Comparison of ENCODE assay signal across 20 mouse cellular contexts in the genomic region with DNA sequence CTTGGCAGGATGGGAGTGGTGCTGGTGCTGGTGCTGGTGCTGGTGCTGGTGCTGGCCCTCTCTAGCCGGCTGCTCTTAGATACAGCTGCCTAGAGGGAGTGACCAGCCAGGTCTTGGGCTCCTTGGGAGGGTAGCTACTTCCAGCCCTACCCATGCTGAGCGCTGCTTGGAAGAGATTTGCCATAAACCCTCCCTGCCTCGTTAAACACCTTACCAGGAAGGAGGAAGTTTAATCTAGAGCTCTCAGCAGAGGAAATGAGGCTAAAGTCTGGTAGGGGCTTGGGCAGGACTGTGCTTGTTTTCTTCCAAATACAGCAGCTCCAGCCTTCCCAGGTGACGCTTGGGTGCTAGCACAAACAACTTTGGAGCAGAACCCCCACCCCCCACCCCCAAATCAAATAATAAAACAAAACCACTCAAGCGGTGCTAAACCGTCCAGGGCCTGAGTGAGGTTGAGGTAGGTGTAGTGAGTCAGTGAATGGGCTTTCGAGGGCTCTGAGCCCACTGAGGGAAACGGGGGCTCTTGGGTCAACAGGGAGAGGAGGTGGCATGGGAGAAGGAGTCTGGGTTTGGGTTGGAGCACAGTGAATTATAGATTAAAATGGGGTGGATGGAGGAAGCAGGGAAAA. TPM values are rescaled to one million over a fixed set of nuclear protein-coding genes. Genes with fewer than 3 reads are reported as not detected.
DNase-seq lines count a peak whose midpoint lies in the region; ATAC-seq and TF ChIP-seq lines count a peak whose summit lies in the region.
"Had no signal": no experiment of that assay in that cellular context is flagged by ENCODE, and none has a peak within 500 bp of the region (broad histone marks: within the 10 kb centered on the region; RNA-seq: fewer than 3 reads in every experiment).

Oit1 (minus strand) TSS at position 70 of the 629 bp plus-strand sequence.

- 35% methylated on average over 8 of the region's 8 CpGs for WGBS in kidney, embryonic 16.5 days
- WGBS in limb, embryonic 10.5 days, result 65% methylated on average over 8 of the region's 8 CpGs
- WGBS in cerebellum, adult 2 months, result 72% methylated on average over 8 of the region's 8 CpGs

- H3K36me3 ChIP-seq in kidney, embryonic 16.5 days (ENCODE audit: insufficient read depth, low read length), result no peaks in the 10 kb centered on the region
- H3K36me3 ChIP-seq in limb, embryonic 10.5 days, result no peaks in the 10 kb centered on the region
- H3K36me3 ChIP-seq: embryonic facial prominence, embryonic 12.5 days; heart, embryonic 13.5 days; liver, embryonic 12.5 days; midbrain, embryonic 15.5 days had no signal

- peak; percentile 83 for ATAC-seq in kidney, embryonic 16.5 days (ENCODE audit: low FRiP score, low TSS enrichment)
- ATAC-seq: liver, embryonic 12.5 days; midbrain, embryonic 15.5 days had no signal

- no peaks in the 10 kb centered on the region for H3K27me3 ChIP-seq in kidney, embryonic 16.5 days (ENCODE audit: insufficient read depth, low read length)
- H3K27me3 ChIP-seq in limb, embryonic 10.5 days (ENCODE audit: low read depth, poor library complexity, severe bottlenecking), result no peaks in the 10 kb centered on the region
- H3K27me3 ChIP-seq in cerebellum, adult 2 months (ENCODE audit: control insufficient read depth, insufficient read depth, low read length), result no peaks in the 10 kb centered on the region
- H3K27me3 ChIP-seq: embryonic facial prominence, embryonic 12.5 days; heart, embryonic 13.5 days; liver, embryonic 12.5 days; midbrain, embryonic 15.5 days had no signal

- H3K9ac ChIP-seq in kidney, embryonic 16.5 days (replicated peaks; ENCODE audit: low read length), result no peak within 1 kb of the TSS
- H3K9ac ChIP-seq: embryonic facial prominence, embryonic 12.5 days; heart, embryonic 13.5 days; liver, embryonic 12.5 days; midbrain, embryonic 15.5 days had no signal

- DNase-seq in kidney, adult 8-10 months, result no peak
- DNase-seq in urinary bladder, postnatal 14 days (ENCODE audit: low spot score), result peak; percentile 40
- no peak for DNase-seq in urinary bladder, postnatal 25 days (ENCODE audit: low spot score)
- DNase-seq in limb, embryonic 10.5 days (ENCODE audit: low spot score), result no peak
- DNase-seq in gastrocnemius, postnatal 4 days (ENCODE audit: low spot score in 2 of 2), result no peak
- no peak for DNase-seq in cerebellum, adult 2 months
- DNase-seq: B cell, adult 2 months; cerebellum, postnatal 36 days; gastrocnemius, postnatal 25 days; heart, postnatal 4 days; right cerebral cortex, adult 18-20 months; spleen, adult 18-20 months had no signal

- H3K9me3 ChIP-seq in kidney, embryonic 16.5 days (ENCODE audit: low read length), result no peaks in the 10 kb centered on the region
- no peaks in the 10 kb centered on the region for H3K9me3 ChIP-seq in limb, embryonic 10.5 days (replicated peaks)
- H3K9me3 ChIP-seq: embryonic facial prominence, embryonic 12.5 days; liver, embryonic 12.5 days; midbrain, embryonic 15.5 days had no signal

- H3K4me3 ChIP-seq in kidney, embryonic 16.5 days (ENCODE audit: low read length), result no peak within 1 kb of the TSS
- H3K4me3 ChIP-seq in limb, embryonic 10.5 days, result no peak within 1 kb of the TSS
- no peak within 1 kb of the TSS for H3K4me3 ChIP-seq in cerebellum, adult 2 months (replicated peaks; ENCODE audit: insufficient read depth, low read depth, low read length)
- H3K4me3 ChIP-seq: embryonic facial prominence, embryonic 12.5 days; heart, embryonic 13.5 days; liver, embryonic 12.5 days; midbrain, embryonic 15.5 days had no signal

- H3K4me1 ChIP-seq in kidney, embryonic 16.5 days (ENCODE audit: insufficient read depth, low read length), result peaks cover 10% of the 10 kb centered on the region; the same call in 1 of the 2 replicates
- H3K4me1 ChIP-seq in limb, embryonic 10.5 days, result peaks cover 9% of the 10 kb centered on the region
- no peaks in the 10 kb centered on the region; the same call in 1 of the 2 replicates for H3K4me1 ChIP-seq in cerebellum, adult 2 months (ENCODE audit: control insufficient read depth, insufficient read depth, low read length)
- H3K4me1 ChIP-seq: embryonic facial prominence, embryonic 12.5 days; heart, embryonic 13.5 days; liver, embryonic 12.5 days; midbrain, embryonic 15.5 days had no signal

- no peak within 1 kb of the TSS for H3K4me2 ChIP-seq in kidney, embryonic 16.5 days (replicated peaks; ENCODE audit: low read depth, low read length)
- H3K4me2 ChIP-seq: embryonic facial prominence, embryonic 12.5 days; heart, embryonic 13.5 days; liver, embryonic 12.5 days; midbrain, embryonic 15.5 days had no signal

- no peak for TF ChIP-seq CTCF in cerebellum, adult 2 months (IDR thresholded peaks at IDR 0.05; ENCODE audit: borderline replicate concordance, insufficient read depth, low read depth, low read length)

- TF ChIP-seq POLR2A in cerebellum, adult 2 months (IDR thresholded peaks at IDR 0.05; ENCODE audit: borderline replicate concordance, insufficient read depth, low read length), result no peak

- peak within 1 kb of the TSS; percentile 52; the same call in 1 of the 2 replicates for H3K27ac ChIP-seq in kidney, embryonic 16.5 days (ENCODE audit: low read length)
- 0 out of 2 replicates have a peak within 1 kb of the TSS, but pooled peaks have one; percentile 30 for H3K27ac ChIP-seq in limb, embryonic 10.5 days
- H3K27ac ChIP-seq in cerebellum, adult 2 months (ENCODE audit: insufficient read depth, low read length), result no peak within 1 kb of the TSS
- H3K27ac ChIP-seq: embryonic facial prominence, embryonic 12.5 days; heart, embryonic 13.5 days; liver, embryonic 12.5 days; midbrain, embryonic 15.5 days had no signal

RNA-seq across cellular contexts. Expression of gene Oit1, which starts in this region (rescaled TPM):
- polyA plus RNA-seq in kidney, embryonic 16.5 days (2015; fragmentation: Nextera tagmentation; extraction: Ambion mirVana), result 1.8 and 2.0 TPM in 2 replicates
- not detected in 2 replicates for polyA plus RNA-seq in limb, embryonic 10.5 days (2016; fragmentation: Nextera tagmentation; extraction: Ambion mirVana)
- not detected for total RNA-seq in gastrocnemius, postnatal 4 days (2021)
- polyA plus RNA-seq in cerebellum, adult 2 months (2012; rRNA removed), result not detected in 2 replicates
- total RNA-seq: gastrocnemius, postnatal 25 days; heart, postnatal 4 days; layer of hippocampus, postnatal 10 days; left cerebral cortex, postnatal 14 days; megakaryocyte progenitor cell, adult 5-6 weeks had no signal
- polyA plus RNA-seq: heart, embryonic 13.5 days; liver, embryonic 12.5 days; midbrain, embryonic 15.5 days had no signal
